Mouse (Mus musculus) heart, postnatal 0 days (tissue): Measurements from ENCODE around the gene Olfr205. TPM values are rescaled to one million over a fixed set of nuclear protein-coding genes. Genes with fewer than 3 reads are reported as not detected.

Experiments used
- ATAC-seq: fragments of 200-750 bp; cut with Nextera tagmentation; 2 replicates; pipeline ENCODE4 v1.8.0; 2017; ENCODE audit warnings: low read depth, moderate number of reproducible peaks, moderate library complexity; ENCODE audit not compliant: insufficient read depth
- DNase-seq: peaks from one replicate; pipeline ENCODE4 v3.0.0-alpha.2; 2016; ENCODE audit warnings: low spot score
- H3K27ac ChIP-seq: fragments of 300-500 bp; sonication (generic); 2 replicates; pipeline ENCODE4 v1.5.1; 2014; ENCODE audit warnings: low read depth, mild to moderate bottlenecking
- H3K27me3 ChIP-seq: fragments of 300-500 bp; sonication (generic); 2 replicates; pipeline ENCODE4 v1.6.1; 2014; ENCODE audit warnings: low read length, mixed read lengths; ENCODE audit not compliant: control insufficient read depth, insufficient read depth
- H3K36me3 ChIP-seq: fragments of 300-500 bp; sonication (generic); replicated peaks from 2 replicates; pipeline ENCODE4 v1.6.1; 2014; ENCODE audit warnings: low read length, mixed read lengths; ENCODE audit not compliant: control insufficient read depth, insufficient read depth
- H3K4me1 ChIP-seq: fragments of 300-500 bp; sonication (generic); 2 replicates; pipeline ENCODE4 v1.6.1; 2014; ENCODE audit warnings: antibody characterized with exemption; ENCODE audit not compliant: control insufficient read depth, insufficient read depth
- H3K4me2 ChIP-seq: fragments of 300-500 bp; sonication (generic); 2 replicates; pipeline ENCODE4 v1.6.1; 2014; ENCODE audit warnings: low read depth, mild to moderate bottlenecking, low read length, moderate library complexity
- H3K4me3 ChIP-seq: fragments of 300-500 bp; sonication (generic); 2 replicates; pipeline ENCODE4 v1.5.1; 2014; ENCODE audit warnings: low read depth, low read length
- H3K9ac ChIP-seq: fragments of 300-500 bp; sonication (generic); replicated peaks from 2 replicates; pipeline ENCODE4 v1.6.1; 2014; ENCODE audit warnings: low read depth, low read length, mixed read lengths
- H3K9me3 ChIP-seq: fragments of 300-500 bp; sonication (generic); replicated peaks from 2 replicates; pipeline ENCODE4 v1.6.1; 2016; ENCODE audit warnings: low read length; ENCODE audit not compliant: control insufficient read depth
- CTCF ChIP-seq: IDR thresholded peaks from 2 replicates; pipeline ENCODE4 v1.5.1; 2016; ENCODE audit warnings: antibody characterized with exemption, control low read depth, low read depth
- EP300 ChIP-seq: IDR thresholded peaks from 2 replicates; pipeline ENCODE4 v1.6.1; 2016; ENCODE audit warnings: antibody characterized with exemption, low read depth
- WGBS: fragments of 180-500 bp; shearing (Covaris S2); extraction: QIAGEN DNeasy Blood & Tissue Kit; methylation state at CpG from one replicate; pipeline ENCODE4 v1.1.7; 2014; 5-methylcytosine and 5-hydroxymethylcytosine counted together
- polyA plus RNA-seq: library from polyadenylated mRNA; unstranded; fragments of >200 nt; fragmentation: Nextera tagmentation; extraction: Ambion mirVana; gene quantifications from 2 replicates; pipeline ENCODE4 v1.2.1, GENCODE M21; 2015
- total RNA-seq: library from RNA; depleted of rRNA; stranded (reverse); fragments of >200 nt; gene quantifications from 2 replicates; pipeline ENCODE4 v1.2.3, GENCODE M21; 2014; ENCODE audit warnings: low replicate concordance; rRNA removed

Olfr205 gene
- total and polyA plus RNA-seq, 2 experiments from 2014 or later = not detected

DNA sequence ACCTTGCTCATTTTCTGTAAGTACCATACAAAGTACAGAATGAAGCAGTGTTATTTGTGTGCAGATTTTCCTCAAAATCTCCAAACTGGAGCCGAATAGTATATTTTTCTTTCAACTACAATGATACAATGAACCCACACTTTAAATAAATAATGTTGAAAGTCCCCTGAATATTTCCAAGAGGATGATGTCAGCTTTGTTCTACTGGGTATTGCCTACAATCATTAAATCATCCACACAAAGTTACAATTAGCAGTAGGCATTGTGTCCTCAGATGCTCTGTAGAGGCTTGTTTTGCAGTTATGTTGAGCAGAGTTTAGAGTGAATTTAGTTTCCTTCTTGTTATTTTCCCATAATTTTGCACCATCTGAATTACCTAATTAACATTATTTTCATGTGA is 44.2 kb downstream of the Olfr205 start, which contains the start of gene Olfr202:
TSS of gene Olfr202 (minus strand) at position 101 of the 400 bp plus-strand sequence.
- H3K27me3 ChIP-seq = no peaks in the 10 kb centered on the region
- H3K4me1 ChIP-seq = no peaks in the 10 kb centered on the region
- no peak for DNase-seq
- WGBS = 74% methylated on average over 1 of the region's 1 CpGs
- no peaks in the 10 kb centered on the region for H3K36me3 ChIP-seq
- H3K4me3 ChIP-seq = no peak within 1 kb of the TSS
- ATAC-seq = no peak
- H3K9me3 ChIP-seq = no peaks in the 10 kb centered on the region
- TF ChIP-seq CTCF (no peak), EP300 (no peak)
- H3K9ac ChIP-seq = no peak within 1 kb of the TSS
- H3K27ac ChIP-seq = no peak within 1 kb of the TSS
- H3K4me2 ChIP-seq = no peak within 1 kb of the TSS

DNA sequence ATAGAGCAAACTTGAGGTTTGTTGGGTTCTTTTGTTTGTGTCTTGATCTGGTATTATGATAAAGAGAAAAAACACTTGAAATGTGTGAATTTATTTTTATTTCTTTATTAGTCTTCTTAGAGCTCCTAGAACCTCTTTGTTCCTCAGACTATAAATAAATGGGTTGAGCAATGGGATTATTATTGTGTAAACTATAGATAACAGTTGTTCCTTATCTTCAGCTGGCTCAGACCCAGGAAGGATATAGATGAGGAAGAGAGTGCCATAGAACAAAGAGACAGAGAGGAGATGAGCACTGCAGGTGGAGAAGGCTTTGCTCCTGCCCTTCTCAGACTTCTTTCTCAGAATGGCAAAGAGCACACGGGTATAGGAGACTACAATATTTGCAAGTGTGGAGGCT is 47.5 kb downstream of the Olfr205 start:
- DNase-seq = no peak
- no peak for ATAC-seq
- no peaks in the 10 kb centered on the region for H3K9me3 ChIP-seq
- H3K4me3 ChIP-seq = no peak overlapping the region
- H3K4me2 ChIP-seq = no peak overlapping the region
- H3K27me3 ChIP-seq = no peaks in the 10 kb centered on the region
- H3K36me3 ChIP-seq = no peaks in the 10 kb centered on the region
- no peaks in the 10 kb centered on the region for H3K4me1 ChIP-seq
- TF ChIP-seq EP300 = no peak
- TF ChIP-seq CTCF = no peak
- no peak overlapping the region for H3K9ac ChIP-seq
- WGBS = 56% methylated on average over 1 of the region's 1 CpGs
- H3K27ac ChIP-seq = no peak overlapping the region

DNA sequence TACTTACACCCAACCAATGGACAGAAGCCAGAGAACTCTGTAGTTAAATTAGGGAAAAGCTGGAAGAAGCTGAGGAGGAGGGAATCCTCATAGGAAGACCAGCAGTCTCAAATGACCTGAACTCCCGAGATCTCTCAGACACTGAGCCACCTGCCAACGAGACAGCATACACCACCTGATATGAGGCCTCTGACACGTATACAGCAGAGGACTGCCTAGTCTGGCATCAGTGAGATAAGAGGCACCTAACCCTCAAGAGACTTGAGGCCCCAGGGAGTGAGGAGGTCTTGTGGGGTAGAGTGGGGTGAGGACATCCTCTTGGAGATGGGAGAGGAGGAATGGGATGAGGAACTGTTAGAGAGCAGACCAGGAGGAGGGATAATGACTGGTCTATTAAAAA is 50.4 kb downstream of the Olfr205 start:
- Histone ChIP-seq H3K9me3 (no peaks in the 10 kb centered on the region), H3K4me3 (no peak overlapping the region), H3K9ac (no peak overlapping the region), H3K4me1 (no peaks in the 10 kb centered on the region), H3K27me3 (no peaks in the 10 kb centered on the region), H3K4me2 (no peak overlapping the region), H3K27ac (no peak overlapping the region), H3K36me3 (no peaks in the 10 kb centered on the region)
- WGBS = 38% methylated on average over 3 of the region's 3 CpGs
- ATAC-seq (no peak), DNase-seq (no peak)
- TF ChIP-seq EP300 = no peak

Other genes starting within 250 kb of the Olfr205 start
- gene Olfr191, start 241.3 kb downstream of the Olfr205 start, total RNA-seq = not detected in 2 replicates
- gene Olfr191, start 241.3 kb downstream of the Olfr205 start, polyA plus RNA-seq = not detected in 2 replicates
- gene Olfr193, start 219.3 kb downstream of the Olfr205 start, total RNA-seq = not detected in 2 replicates
- gene Olfr193, start 219.3 kb downstream of the Olfr205 start, polyA plus RNA-seq = not detected in 2 replicates
- not detected in 2 replicates for gene Olfr194, start 210.1 kb downstream of the Olfr205 start, total RNA-seq
- not detected in 2 replicates for gene Olfr194, start 210.1 kb downstream of the Olfr205 start, polyA plus RNA-seq
- gene Olfr195, start 184.1 kb downstream of the Olfr205 start, total RNA-seq = not detected in 2 replicates
- not detected in 2 replicates for gene Olfr195, start 184.1 kb downstream of the Olfr205 start, polyA plus RNA-seq
- not detected in 2 replicates for gene Olfr196, start 160.7 kb downstream of the Olfr205 start, total RNA-seq
- not detected in 2 replicates for gene Olfr196, start 160.7 kb downstream of the Olfr205 start, polyA plus RNA-seq
- gene Olfr198, start 127.6 kb downstream of the Olfr205 start, total RNA-seq = not detected in 2 replicates
- not detected in 2 replicates for gene Olfr198, start 127.6 kb downstream of the Olfr205 start, polyA plus RNA-seq
- gene Olfr199, start 111.4 kb downstream of the Olfr205 start, total RNA-seq = not detected in 2 replicates
- gene Olfr199, start 111.4 kb downstream of the Olfr205 start, polyA plus RNA-seq = not detected in 2 replicates
- not detected in 2 replicates for gene Olfr201, start 58.5 kb downstream of the Olfr205 start, total RNA-seq
- gene Olfr201, start 58.5 kb downstream of the Olfr205 start, polyA plus RNA-seq = not detected in 2 replicates
- gene Olfr202, start 44.3 kb downstream of the Olfr205 start, total RNA-seq = not detected in 2 replicates
- gene Olfr202, start 44.3 kb downstream of the Olfr205 start, polyA plus RNA-seq = not detected in 2 replicates
- gene Olfr203, start 32.3 kb downstream of the Olfr205 start, total RNA-seq = not detected in 2 replicates
- gene Olfr203, start 32.3 kb downstream of the Olfr205 start, polyA plus RNA-seq = not detected in 2 replicates
- not detected in 2 replicates for gene Olfr204, start 12.9 kb downstream of the Olfr205 start, total RNA-seq
- not detected in 2 replicates for gene Olfr204, start 12.9 kb downstream of the Olfr205 start, polyA plus RNA-seq
- gene Olfr206, start 18.1 kb upstream of the Olfr205 start, total RNA-seq = not detected in 2 replicates
- gene Olfr206, start 18.1 kb upstream of the Olfr205 start, polyA plus RNA-seq = not detected in 2 replicates
- gene Olfr209, start 32.9 kb upstream of the Olfr205 start, total RNA-seq = not detected in 2 replicates
- gene Olfr209, start 32.9 kb upstream of the Olfr205 start, polyA plus RNA-seq = not detected in 2 replicates
- not detected in 2 replicates for gene Gabrr3, start 76.2 kb upstream of the Olfr205 start, total RNA-seq
- not detected in 2 replicates for gene Gabrr3, start 76.2 kb upstream of the Olfr205 start, polyA plus RNA-seq
- gene Riox2, start 140.6 kb upstream of the Olfr205 start, total RNA-seq = 0.73 and 3.4 TPM in 2 replicates
- gene Riox2, start 140.6 kb upstream of the Olfr205 start, polyA plus RNA-seq = 15.0 and 16.3 TPM in 2 replicates